Mouse (Mus musculus) cerebellum, postnatal 25 days (tissue): ENCODE data around the gene Gm6502.
"Not testable (repeated sequence)": the region's sequence is repeated elsewhere in the genome, so short reads cannot be mapped to it uniquely, and the experiment has no call there.

Experiments used
- DNase-seq, 2 experiments: peaks; one replicate each; pipeline ENCODE4 v3.0.0; 2021; ENCODE audit warnings: mixed read lengths in 2 of 2

Gm6502 gene

GRCm38 (mm10) chr5:94314135-94314534 is at the start of gene Gm6502:
TSS of gene Gm6502 (plus strand) at chr5:94314435.
- not testable (repeated sequence) for DNase-seq

GRCm38 (mm10) chr5:94306696-94307095 is 7.5 kb upstream of the Gm6502 start, which contains the start of gene A430089I19Rik:
TSS of gene A430089I19Rik (minus strand) at chr5:94306796.
- not testable (repeated sequence) for DNase-seq

- not testable (repeated sequence) for DNase-seq
These were observed 25.2 kb downstream of the Gm6502 start, which contains the start of gene AA792892 for GRCm38 (mm10) chr5:94339449-94339848. TSS of gene AA792892 (plus strand) at chr5:94339749.
